Mouse (Mus musculus): Measurements from ENCODE around the gene Mymx.

The Mymx gene

DNA sequence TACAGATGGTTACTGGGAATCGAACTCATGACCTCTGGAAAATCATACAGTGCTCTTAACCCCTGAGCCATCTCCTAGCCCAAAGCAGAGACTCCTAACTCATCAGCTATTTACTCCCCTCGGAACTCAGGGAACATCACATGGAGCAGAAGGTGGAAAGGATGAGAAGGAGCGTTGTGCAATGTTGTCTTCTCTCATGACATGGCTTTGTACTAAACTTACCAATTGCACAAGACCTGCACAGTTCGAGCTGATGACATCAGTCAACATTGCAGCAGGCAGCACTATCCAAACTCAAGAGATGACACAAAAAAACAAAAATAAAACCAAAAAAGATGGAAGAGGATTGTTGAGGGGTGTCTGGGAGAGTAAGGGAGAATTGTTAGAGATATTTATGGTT is 6.5 kb upstream of the Mymx start:
- no peak for DNase-seq

DNA sequence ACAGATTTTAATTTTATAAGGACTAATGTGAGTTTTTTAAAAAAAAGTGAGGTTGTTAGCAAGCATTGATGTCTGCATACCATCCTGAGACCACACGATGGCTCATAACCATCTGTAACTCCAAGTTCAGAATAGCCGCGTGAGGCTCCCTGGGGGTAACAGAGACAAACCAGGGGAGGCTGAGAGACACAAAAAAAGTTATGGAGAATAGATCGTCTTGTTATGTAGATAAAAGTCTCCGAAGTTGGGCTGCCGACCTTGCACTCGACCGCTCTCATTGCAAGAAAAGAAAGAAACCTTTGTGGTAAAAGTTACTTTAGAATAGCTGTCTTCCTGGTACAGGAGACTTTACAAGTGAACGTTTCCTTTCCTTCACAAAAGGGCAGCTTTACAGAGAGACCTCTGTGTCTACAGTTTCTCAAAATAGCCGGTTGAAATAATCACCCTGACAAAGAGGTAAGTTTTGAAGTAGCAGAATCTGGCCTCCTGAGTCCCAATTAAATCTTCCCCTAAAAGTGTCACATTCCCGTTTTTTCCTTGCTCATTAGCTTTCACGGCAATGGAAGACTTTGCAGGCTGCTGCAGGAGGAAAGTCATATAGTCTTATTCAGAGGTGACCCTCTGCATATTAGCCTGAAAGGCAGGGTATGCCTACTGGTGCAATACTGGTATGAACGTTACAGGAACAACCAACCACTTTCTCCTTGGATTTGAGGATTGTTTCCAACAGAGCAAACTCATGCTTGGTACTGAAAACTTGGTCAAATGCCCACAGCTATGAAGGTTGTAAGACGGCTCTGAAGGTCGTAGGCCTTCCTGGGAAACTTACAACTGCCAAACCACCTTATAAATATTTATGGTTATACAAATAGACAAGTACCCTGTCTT is 5.3 kb upstream of the Mymx start:
- no peak for DNase-seq

DNA sequence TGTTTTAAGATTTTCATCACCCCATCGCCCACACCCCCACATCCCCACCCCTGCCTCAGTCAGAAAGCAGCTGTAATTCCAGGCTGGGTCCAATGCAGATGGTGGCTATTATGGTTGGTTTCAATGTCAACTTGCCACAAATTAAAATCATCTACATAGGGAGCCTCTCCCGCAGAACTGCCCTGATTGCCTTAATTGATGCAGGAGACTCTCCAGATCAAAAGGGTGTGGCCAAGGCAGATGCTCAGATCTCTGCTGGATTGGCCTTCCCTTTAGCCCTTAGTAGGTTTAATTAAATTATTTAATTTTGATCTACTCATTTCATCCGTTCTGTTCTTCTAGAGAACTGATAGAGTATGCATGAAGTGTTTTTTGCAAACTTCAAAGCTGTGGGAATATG is 1.1 kb upstream of the Mymx start:
- no peak for DNase-seq

DNA sequence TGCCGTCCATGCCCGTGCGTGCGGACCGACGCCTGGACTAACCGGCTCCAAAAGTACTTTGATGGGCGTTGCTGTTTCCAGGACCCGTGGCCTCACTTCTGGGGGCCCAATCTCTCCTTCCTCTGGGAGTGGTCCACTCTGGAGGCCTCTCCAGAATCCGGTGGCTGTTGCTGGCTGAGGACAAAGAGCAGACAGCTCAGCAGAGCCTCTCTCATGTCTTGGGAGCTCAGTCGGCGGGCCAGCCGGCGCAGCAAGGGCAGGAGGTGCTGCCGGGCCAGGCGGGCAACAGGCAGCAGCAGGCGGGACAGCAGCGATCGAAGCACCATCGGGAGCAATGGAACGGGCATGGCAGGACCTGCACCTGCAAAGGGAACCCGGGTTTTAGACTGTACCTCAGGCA is 577 bp downstream of the Mymx start:
- DNase-seq = no peak

DNA sequence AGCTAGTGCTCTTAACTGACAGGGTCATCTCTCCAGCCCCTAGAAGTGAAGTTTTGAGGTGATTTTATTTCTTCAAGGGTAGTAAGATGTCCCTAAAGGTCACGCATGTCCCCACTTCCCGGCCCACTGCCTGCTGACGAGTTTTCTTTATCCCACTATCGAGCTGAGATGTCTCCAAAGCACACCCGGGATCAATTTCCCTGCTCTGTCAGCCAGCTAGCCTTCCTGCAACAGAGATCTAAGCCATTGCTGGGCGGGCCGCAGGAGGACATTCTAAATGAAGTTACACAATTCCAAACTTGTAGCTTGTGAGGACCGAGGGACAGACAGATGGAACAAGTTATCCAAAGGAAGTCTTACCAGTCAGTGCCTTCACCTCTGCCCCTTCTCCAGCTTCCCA is 1.6 kb downstream of the Mymx start:
- no peak for DNase-seq

DNA sequence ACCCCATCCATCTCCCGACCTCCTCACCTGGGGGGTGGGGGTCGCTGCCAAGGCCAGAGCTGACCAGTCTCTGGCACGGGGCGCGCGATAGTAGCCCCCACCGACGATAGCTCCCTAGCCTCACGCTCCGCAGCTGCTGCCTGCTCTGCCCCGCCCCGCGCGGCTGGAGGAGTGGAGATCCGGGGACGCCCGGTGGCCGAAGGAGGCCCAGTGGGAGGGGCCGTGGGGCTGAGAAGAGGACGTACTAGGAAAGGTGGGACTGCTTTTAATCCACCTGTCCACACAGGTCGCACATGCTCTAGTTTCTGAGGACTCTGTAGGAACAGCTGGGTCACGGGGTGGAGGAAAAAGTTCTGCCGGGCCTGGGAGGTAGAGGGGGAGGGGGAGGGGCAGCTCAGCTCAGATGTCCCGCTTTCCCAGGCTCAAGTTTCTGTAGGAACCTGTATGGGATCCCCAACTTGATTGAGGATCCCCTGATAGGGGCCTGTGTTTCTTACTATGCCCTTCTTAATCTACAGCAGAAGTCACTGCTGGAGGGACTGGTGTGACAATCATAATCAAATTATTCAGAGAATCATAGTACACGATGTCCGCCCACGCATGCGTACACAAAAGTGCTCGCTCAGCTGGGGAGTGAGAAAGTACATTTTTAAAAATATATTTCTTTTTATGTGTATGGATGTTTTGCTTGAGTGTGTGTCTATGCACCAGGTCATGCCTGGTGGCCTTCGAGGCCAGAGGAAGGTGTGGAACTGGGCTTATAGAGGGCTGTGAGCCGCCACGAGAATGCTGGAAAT is 2.3 kb downstream of the Mymx start, which contains the start of gene Slc29a1:
Slc29a1 (minus strand) TSS at position 161 of the 797 bp plus-strand sequence.
- peak; percentile 55 for DNase-seq

DNA sequence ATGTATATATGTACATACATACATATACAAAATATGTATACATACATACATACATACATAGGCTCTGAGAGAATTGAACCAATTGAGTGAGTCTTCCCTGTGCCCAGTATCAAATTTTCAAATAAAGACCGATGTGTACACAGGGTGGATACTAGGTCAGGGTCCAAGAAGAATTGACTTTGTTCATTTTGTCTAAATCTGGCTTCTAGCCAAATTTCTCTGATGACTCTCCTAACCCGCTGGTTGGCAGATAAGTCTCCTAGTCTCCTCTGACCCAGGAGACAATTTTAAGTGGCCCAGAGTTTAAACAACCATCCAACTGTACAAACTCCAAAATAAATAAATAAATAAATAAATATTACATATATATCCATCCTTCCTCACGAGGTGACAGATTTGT is 3.0 kb downstream of the Mymx start:
- DNase-seq = no peak

DNA sequence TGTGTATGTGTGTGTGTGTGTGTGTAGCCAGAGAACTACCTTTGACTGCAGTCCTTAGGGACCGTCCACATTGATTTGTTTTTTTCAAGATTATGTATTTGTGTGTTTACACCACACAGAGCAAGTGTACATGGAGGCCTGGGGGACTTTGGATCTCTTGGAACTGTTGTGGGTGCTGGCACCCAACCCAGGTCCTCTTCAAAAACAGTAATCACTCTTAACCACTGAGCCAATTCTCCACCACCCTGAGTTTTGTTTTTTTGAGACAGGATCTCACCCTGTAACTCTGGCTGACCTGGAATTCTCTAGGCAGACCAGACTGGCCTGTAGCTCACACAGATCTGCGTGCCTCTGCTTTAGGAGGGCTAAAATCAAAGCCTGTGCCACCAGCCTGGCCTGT is 3.5 kb downstream of the Mymx start:
- DNase-seq = peak; percentile 19

DNA sequence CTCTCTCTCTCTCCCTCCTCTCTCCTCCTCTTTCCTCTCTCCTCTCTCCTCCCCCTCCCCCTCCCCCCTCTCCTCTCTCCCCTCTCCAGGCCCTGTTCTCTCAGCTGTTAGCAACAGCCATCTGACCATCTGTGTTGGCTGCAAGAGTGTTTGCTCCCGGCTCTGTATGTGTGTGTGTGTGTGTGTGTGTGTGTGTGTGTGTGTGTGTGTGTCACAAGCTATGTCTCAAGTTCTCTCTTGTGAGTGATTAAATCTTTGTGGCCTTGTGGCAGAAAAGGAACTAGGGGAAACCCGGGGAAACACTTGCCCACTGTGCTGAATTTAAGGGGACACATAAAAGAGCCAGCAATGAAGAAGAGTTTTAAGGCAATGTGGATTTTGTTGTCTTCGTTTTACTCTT is 4.1 kb downstream of the Mymx start:
- DNase-seq = peak; percentile 46

DNA sequence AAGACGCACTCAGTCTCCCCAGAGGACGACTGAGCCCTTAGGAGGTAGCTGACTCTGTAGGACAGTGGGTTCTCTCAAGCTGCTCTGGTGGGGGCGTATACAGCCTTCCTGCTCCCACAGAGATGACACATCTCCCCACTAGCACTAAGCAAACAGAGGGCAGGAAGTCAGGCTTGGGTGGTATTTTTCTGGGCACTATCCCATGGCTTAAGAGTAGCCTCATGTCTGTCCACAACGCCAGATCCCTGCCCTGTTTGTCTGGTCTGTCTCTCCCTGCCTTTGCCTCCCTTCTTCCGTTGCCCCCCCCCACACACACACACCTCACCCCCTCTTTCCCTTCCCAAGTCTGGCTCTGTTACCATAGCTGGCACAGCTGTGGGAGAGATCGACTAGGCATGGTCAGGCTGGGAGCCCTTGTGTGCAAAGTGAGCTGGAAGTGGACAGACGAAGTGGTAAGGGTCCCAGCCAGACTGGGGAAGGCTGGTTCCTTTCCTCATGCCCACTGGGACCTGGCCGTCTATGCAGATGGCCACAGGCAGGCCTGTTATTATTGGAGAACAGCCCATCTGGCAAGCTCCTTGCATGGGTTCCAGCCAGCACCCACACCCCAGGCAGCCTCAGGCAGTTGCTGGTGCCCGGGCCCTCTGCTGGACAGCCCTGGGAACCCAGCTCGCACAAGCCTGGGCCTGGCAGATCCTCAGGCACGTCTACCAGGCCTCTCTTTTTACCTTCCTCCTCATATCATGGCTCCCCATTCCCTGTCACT is 5.1 kb downstream of the Mymx start:
- peak; percentile 83 for DNase-seq

DNA sequence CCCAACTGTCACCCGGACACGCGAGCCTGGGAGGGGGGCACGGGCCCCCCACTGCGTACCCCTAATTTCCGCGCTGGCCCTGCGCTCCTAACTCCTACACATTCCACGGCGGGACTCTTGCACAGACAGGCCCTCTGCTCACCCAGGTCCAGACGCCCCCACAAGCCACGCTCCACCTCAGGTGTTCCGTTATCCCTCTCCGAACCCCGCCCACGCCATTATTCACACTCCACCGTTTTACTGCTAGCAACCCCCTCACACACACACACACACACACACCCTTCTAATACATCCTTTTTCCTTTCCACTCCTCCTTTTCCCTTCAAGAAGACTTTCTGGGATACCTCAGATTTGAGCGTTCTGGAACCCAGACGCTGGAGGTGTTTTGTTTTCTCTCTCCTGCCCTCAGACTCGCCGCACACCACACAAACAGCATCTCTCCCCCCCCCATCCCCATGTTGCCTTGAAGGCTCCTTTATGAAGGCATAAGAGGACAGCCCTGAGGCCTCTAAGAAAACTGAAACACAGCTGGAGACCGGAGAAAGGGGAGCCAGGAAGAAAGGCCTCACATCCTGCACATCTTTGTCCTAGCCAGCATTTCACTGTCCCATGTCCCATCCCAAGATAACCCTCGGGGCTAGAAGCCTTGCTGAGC is 6.0 kb downstream of the Mymx start:
- peak; percentile 27 for DNase-seq

DNA sequence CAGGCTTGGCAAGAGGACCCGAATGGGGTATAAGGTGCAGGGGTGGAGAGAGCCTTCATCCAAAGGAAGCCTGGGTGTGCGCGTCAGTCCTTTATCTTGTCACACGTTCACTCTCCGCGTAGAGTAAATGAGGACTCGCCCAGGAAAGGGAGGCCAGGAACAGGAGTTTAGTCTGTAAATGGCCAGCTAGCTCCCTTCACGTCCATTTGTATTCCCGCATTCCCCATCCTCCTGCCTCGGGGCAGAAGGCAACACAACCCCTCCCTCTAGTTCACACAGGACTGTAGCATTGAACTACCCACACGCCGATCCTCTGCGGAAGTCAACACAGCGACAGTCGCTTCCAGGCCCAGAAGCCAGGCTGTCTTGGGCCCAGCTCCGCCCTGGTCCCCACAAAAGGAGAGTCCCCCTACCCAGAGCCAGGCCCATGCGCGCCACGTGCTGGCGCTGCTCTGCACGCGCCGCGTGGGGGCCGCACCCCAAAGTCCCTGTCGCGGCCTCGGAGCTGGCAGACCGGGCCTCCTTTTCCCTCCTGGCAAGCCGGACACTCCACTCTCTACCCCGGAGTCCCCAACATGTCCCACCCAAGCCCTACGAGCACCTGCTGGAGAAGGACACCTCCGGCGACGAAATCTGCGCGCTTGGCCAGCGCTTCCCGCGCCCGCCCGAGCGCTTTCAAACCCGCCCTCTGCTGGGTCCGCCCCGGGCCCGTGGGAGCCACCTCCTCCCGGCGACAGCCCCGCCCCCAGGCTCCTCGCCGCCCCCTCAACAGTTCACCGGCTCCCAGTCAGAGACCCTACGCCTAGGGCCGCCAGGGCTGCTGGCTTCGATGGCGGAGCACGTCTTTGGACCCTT is 6.8 kb downstream of the Mymx start:
- peak; percentile 83 for DNase-seq

DNA sequence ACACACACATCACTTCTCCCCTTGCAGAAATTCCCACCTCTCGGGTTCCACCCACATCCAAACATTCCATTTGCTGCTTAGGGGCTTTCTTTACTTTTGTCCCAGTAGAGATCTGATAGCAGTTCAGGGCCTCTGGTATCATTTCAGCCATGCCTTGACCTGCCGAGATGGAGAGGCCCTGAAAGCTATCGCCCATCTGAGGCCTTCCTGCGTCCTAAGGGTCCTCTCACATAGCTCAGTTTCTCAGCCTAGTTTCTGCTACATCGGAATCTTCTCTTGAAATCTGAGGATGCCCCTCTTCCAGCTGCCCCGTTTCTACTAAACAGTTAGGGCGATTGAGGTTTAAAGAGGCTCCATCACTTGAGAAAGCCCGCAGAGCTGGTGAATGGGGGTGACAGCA is 7.7 kb downstream of the Mymx start:
- peak; percentile 15 for DNase-seq

DNA sequence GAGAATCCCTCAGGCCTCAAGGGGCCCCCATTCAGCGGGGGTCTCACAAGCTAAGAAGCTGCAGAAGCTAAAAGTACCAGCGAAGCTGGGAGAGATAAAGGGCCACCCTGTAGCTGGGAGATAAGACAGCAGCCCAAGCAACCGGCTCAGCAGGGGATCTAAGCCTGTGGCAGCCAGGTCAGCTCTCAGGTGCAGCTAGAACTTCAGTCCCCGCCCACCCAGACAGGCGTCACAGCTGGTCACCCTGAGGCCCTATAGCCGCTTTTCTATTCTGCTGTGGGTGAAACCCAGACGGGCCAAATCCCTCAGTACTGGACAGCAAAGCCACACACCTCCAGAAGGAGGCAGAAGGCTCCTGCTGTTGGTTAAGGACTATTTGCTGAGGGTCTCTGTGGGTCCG is 8.4 kb downstream of the Mymx start:
- peak; percentile 59 for DNase-seq

DNA sequence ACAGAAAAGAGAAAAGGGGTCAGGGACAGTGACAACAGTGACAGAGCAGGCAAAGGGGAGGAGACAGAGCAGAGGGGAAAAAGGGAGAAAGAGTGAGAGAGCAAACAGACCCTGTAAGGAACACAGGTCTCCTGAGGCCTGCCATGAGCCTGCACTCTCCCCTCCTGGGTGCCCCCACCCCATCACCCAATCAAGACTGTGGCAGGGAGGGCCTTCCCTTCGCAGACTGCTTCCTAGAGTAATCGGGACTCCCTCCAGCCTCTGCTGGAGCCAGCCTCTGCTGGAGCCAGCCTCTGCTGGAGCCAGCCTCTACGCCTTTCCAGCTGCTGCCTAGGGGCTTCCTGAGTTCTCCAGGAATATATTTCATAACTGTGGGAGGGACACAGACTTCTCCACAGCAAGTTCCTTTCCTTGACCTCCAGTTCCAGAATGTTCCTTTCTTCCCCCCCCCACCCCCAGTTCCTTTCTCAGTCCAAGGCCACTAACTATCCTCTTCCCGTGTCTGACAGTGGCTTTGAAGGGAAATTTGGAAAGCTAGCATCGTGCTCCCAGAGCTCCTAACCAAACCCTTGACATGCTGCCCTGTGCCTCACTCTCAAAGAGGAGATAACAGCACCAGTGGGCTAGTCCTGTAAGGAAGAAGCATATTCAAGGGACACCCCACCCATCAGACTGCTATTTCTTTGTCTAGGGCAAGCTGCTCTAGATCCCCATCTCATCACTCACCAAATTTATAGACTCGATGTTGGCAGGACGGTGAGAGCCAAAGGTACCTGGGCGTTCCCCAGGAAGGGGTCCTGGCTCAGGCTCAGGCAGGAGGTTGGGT is 9.1 kb downstream of the Mymx start:
- peak; percentile 56 for DNase-seq

DNA sequence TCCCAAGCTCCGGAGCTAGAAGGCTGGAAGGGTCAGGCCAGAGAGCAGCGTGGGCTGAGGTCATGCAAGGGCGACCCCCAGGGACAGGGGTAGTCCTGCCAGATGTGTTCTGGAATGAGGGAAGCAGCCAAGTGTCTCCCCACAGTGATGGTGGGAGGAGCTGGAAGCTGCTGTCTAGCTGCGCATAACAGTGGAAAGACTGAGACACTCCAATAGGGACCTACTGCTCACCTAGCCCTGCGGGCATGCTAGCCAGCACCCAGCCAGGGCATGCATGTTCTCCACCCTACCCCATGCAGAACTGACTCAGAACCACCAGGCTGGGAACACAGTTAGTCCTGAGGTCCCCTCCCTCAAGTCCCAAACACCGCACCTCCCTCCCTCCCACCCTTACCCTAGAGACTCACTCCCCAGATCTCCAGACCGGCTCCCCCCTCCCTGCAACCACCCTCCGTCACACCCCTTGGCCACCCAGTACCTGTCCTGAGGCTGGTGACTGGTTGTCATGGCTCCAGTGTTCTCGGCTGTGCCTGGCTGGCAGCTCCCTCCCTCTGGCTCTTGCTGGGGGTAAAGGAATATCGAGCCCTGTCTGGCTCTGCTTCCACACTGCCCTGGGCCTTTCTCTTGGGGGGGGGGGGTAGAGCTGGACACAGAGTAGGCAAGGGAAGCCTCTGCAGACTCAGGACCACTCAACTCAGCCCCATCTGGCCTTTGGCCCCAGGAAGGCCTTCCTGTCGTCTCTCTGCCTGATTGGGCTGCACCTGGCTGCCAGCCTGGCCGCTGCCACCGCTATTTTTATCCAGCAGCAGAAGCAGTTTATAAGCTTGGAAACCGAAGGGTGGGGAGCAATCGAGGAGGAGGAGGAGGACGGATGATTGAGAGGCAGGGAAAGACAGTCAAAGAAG is 9.9 kb downstream of the Mymx start:
- DNase-seq = peak; percentile 71

DNA sequence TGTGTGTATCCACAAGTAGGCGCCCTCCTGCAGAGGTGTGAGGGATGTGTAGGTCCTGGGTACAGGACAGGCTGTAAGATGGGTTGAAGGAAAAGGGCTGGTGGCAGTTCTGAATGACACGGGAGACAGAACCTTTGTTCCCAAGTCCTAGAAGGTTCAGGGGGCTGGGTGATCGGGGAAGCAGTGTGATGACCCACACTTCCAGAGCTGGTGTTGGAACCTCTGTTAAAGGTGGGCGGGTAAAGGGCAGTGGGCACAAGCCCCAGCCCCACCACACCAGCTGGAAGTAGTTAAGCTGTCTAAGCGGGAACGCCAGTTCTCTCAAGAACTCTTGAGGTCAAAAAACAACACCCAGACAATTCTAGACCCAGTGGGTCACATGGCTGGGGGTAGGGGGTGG is 11.5 kb downstream of the Mymx start:
- DNase-seq = peak; percentile 29

DNA sequence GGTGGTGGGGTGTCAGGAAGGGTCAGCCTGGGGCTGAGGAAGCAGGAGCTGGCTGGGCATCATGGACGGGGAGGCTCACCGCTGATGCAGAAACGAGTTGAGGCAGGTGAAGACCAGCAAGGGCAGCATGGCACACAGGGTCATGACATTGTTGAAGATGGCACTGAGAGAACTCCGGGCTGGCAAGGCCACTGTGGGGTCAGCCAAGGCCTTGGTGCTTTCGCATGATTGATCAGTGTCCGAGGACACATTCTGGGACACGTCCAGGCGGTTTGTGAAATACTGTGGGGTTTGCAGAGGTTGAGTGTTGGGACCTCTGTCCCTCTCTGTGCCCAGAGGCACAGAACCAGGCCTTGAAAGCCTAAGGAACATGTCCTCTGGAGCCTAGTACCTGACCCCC is 12.1 kb downstream of the Mymx start:
- DNase-seq = peak; percentile 35

DNA sequence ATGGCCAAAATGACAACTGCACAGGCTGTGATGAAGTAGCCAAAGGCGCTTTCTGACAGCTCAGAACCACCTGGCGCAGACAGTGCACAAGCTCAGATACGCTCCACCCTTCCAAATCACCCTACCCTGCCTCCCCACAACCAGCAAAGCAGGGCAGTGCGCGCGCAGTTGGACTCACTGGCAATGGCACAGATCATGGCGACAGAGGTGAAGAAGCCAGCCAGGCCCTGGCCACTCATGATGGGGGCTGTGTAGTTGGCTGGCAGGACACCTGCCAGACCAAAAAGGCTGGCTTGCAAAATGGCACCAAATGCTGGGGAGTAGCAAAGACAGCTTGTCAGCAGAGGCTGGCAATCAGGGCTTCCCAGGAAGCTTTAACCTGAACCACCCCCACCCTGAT is 12.7 kb downstream of the Mymx start:
- peak; percentile 68 for DNase-seq

DNA sequence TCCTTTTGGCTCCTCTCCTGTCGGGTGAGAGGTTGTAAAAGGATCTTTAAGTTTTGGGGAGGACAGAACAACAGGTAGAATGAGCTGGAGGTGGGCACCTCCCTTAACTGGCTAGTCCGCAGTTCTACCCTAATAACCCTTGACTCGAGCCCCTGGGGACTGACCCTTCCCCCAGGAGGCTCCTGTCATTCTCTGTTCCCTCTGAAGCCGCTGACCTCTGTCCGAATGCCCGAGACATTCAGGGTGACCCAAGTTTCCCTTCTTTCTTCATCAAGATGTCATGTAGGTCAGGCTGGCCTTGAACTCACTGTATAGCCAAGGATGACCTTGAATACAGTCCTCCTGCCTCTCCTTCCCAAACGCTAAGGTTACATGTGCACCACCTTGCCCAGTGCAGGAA is 13.5 kb downstream of the Mymx start:
- DNase-seq = peak; percentile 30

Measured in cerebellum, adult 11-12 months (tissue).